Mouse (Mus musculus): ENCODE data around the gene Ubr4. TPM values are rescaled to one million over a fixed set of nuclear protein-coding genes. Genes with fewer than 3 reads are reported as not detected.

The Ubr4 gene
- polyA plus RNA-seq, 1 experiment from 2014 or later: 75.4 TPM

GRCm38 (mm10) chr4:139334631-139335295 is 17.6 kb upstream of the Ubr4 start:
- Histone ChIP-seq H3K4me1 (peaks cover 10% of the 10 kb centered on the region), H3K27ac (no peak overlapping the region), H3K9me3 (no peaks in the 10 kb centered on the region), H3K36me3 (no peaks in the 10 kb centered on the region), H3K27me3 (ENCODE audit: insufficient read depth, poor library complexity, severe bottlenecking) (peaks cover 42% of the 10 kb centered on the region), H3K4me3 (no peak overlapping the region)
- 71% methylated on average over 7 of the region's 9 CpGs for whole genome bisulfite sequencing
- no peak for DNase-seq (ENCODE audit: low spot score)

GRCm38 (mm10) chr4:139335507-139335906 is 16.9 kb upstream of the Ubr4 start:
- peak; percentile 88 for DNase-seq (ENCODE audit: low spot score)
- 33% methylated on average over 7 of the region's 7 CpGs for WGBS
- H3K27me3 ChIP-seq (ENCODE audit: insufficient read depth, poor library complexity, severe bottlenecking): peaks cover 42% of the 10 kb centered on the region
- H3K4me3 ChIP-seq: no peak overlapping the region
- no peaks in the 10 kb centered on the region for H3K36me3 ChIP-seq
- no peaks in the 10 kb centered on the region for H3K9me3 ChIP-seq
- peaks cover 10% of the 10 kb centered on the region for H3K4me1 ChIP-seq
- H3K27ac ChIP-seq: peak overlapping the region; percentile 7; the same call in 1 of the 2 replicates

GRCm38 (mm10) chr4:139336822-139337483 is 15.5 kb upstream of the Ubr4 start:
- H3K4me1 ChIP-seq: peaks cover 10% of the 10 kb centered on the region
- peak; percentile 96 for DNase-seq (ENCODE audit: low spot score)
- WGBS: 21% methylated on average over 24 of the region's 24 CpGs
- H3K9me3 ChIP-seq: no peaks in the 10 kb centered on the region
- H3K4me3 ChIP-seq: peak overlapping the region; percentile 47
- H3K27me3 ChIP-seq (ENCODE audit: insufficient read depth, poor library complexity, severe bottlenecking): peaks cover 32% of the 10 kb centered on the region
- no peaks in the 10 kb centered on the region for H3K36me3 ChIP-seq
- H3K27ac ChIP-seq: peak overlapping the region; percentile 38; the same call in 1 of the 2 replicates

- Histone ChIP-seq H3K4me3 (peak overlapping the region; percentile 15; the same call in 1 of the 2 replicates), H3K4me1 (peaks cover 10% of the 10 kb centered on the region), H3K36me3 (no peaks in the 10 kb centered on the region), H3K27me3 (ENCODE audit: insufficient read depth, poor library complexity, severe bottlenecking) (peaks cover 20% of the 10 kb centered on the region), H3K9me3 (no peaks in the 10 kb centered on the region), H3K27ac (no peak overlapping the region)
- WGBS: 40% methylated on average over 33 of the region's 33 CpGs
- DNase-seq (ENCODE audit: low spot score): no peak
Observed at GRCm38 (mm10) chr4:139338145-139338544, 14.3 kb upstream of the Ubr4 start.

GRCm38 (mm10) chr4:139340835-139341234 is 11.6 kb upstream of the Ubr4 start:
- H3K36me3 ChIP-seq: peaks cover 10% of the 10 kb centered on the region
- no peaks in the 10 kb centered on the region for H3K9me3 ChIP-seq
- WGBS: 79% methylated on average over 4 of the region's 4 CpGs
- DNase-seq (ENCODE audit: low spot score): no peak
- H3K4me3 ChIP-seq: no peak overlapping the region
- peaks cover 6% of the 10 kb centered on the region for H3K4me1 ChIP-seq
- peaks cover 14% of the 10 kb centered on the region for H3K27me3 ChIP-seq (ENCODE audit: insufficient read depth, poor library complexity, severe bottlenecking)
- no peak overlapping the region for H3K27ac ChIP-seq

- 76% methylated on average over 7 of the region's 7 CpGs for WGBS
- no peak for DNase-seq (ENCODE audit: low spot score)
- H3K27me3 ChIP-seq (ENCODE audit: insufficient read depth, poor library complexity, severe bottlenecking): peaks cover 14% of the 10 kb centered on the region
Observed at GRCm38 (mm10) chr4:139341556-139342233, 10.7 kb upstream of the Ubr4 start.

GRCm38 (mm10) chr4:139343718-139344117 is 8.7 kb upstream of the Ubr4 start:
- peaks cover 39% of the 10 kb centered on the region for H3K36me3 ChIP-seq
- H3K9me3 ChIP-seq: no peaks in the 10 kb centered on the region
- no peak overlapping the region for H3K27ac ChIP-seq
- no peak overlapping the region for H3K4me3 ChIP-seq
- no peak for DNase-seq (ENCODE audit: low spot score)
- WGBS: 72% methylated on average over 5 of the region's 5 CpGs
- H3K4me1 ChIP-seq: no peaks in the 10 kb centered on the region; the same call in 1 of the 2 replicates
- no peaks in the 10 kb centered on the region for H3K27me3 ChIP-seq (ENCODE audit: insufficient read depth, poor library complexity, severe bottlenecking)

More at GRCm38 (mm10) chr4:139341556-139342233, 10.7 kb upstream of the Ubr4 start:
- Histone ChIP-seq H3K36me3 (peaks cover 19% of the 10 kb centered on the region), H3K4me3 (no peak overlapping the region), H3K27ac (no peak overlapping the region), H3K9me3 (no peaks in the 10 kb centered on the region), H3K4me1 (peaks cover 3% of the 10 kb centered on the region)

- H3K27me3 ChIP-seq (ENCODE audit: insufficient read depth, poor library complexity, severe bottlenecking): no peaks in the 10 kb centered on the region
- no peak overlapping the region for H3K4me3 ChIP-seq
- H3K27ac ChIP-seq: no peak overlapping the region
- 80% methylated on average over 23 of the region's 23 CpGs for WGBS
- no peak for DNase-seq (ENCODE audit: low spot score)
- H3K4me1 ChIP-seq: peaks cover 2% of the 10 kb centered on the region
- H3K9me3 ChIP-seq: no peaks in the 10 kb centered on the region
- H3K36me3 ChIP-seq: peaks cover 56% of the 10 kb centered on the region
Observed at GRCm38 (mm10) chr4:139345416-139346019, 6.9 kb upstream of the Ubr4 start.

GRCm38 (mm10) chr4:139352832-139353231 is 423 bp downstream of the Ubr4 start:
- WGBS: 0% methylated on average over 7 of the region's 7 CpGs
- H3K9me3 ChIP-seq: no peaks in the 10 kb centered on the region
- H3K27ac ChIP-seq: peak overlapping the region; percentile 100
- no peak for DNase-seq (ENCODE audit: low spot score)
- H3K4me1 ChIP-seq: peaks cover 21% of the 10 kb centered on the region
- H3K36me3 ChIP-seq: peaks cover 63% of the 10 kb centered on the region
- no peaks in the 10 kb centered on the region for H3K27me3 ChIP-seq (ENCODE audit: insufficient read depth, poor library complexity, severe bottlenecking)
- peak overlapping the region; percentile 85 for H3K4me3 ChIP-seq

GRCm38 (mm10) chr4:139357211-139357610 is 4.8 kb downstream of the Ubr4 start:
- 89% methylated on average over 3 of the region's 3 CpGs for WGBS
- Histone ChIP-seq H3K4me1 (peaks cover 8% of the 10 kb centered on the region), H3K36me3 (peaks cover 80% of the 10 kb centered on the region), H3K27me3 (ENCODE audit: insufficient read depth, poor library complexity, severe bottlenecking) (no peaks in the 10 kb centered on the region), H3K27ac (no peak overlapping the region), H3K4me3 (no peak overlapping the region), H3K9me3 (no peaks in the 10 kb centered on the region)
- no peak for DNase-seq (ENCODE audit: low spot score)

GRCm38 (mm10) chr4:139360761-139361548 is 8.5 kb downstream of the Ubr4 start:
- peaks cover 99% of the 10 kb centered on the region for H3K36me3 ChIP-seq
- H3K27ac ChIP-seq: no peak overlapping the region
- H3K4me3 ChIP-seq: no peak overlapping the region
- H3K9me3 ChIP-seq: no peaks in the 10 kb centered on the region
- WGBS: 80% methylated on average over 11 of the region's 11 CpGs
- DNase-seq (ENCODE audit: low spot score): no peak
- H3K4me1 ChIP-seq: no peaks in the 10 kb centered on the region
- no peaks in the 10 kb centered on the region for H3K27me3 ChIP-seq (ENCODE audit: insufficient read depth, poor library complexity, severe bottlenecking)

GRCm38 (mm10) chr4:139367336-139367735 is 14.9 kb downstream of the Ubr4 start:
- WGBS: 97% methylated on average over 3 of the region's 3 CpGs
- no peaks in the 10 kb centered on the region for H3K9me3 ChIP-seq
- no peaks in the 10 kb centered on the region for H3K27me3 ChIP-seq (ENCODE audit: insufficient read depth, poor library complexity, severe bottlenecking)
- H3K4me3 ChIP-seq: no peak overlapping the region
- H3K36me3 ChIP-seq: peaks cover 95% of the 10 kb centered on the region
- H3K4me1 ChIP-seq: no peaks in the 10 kb centered on the region
- no peak overlapping the region for H3K27ac ChIP-seq
- no peak for DNase-seq (ENCODE audit: low spot score)

Measured in heart, embryonic 10.5 days (tissue).